Mouse (Mus musculus) C2C12 (cell line): ENCODE data around the gene Plcb4.

Source experiments
- CEBPB ChIP-seq: IDR thresholded peaks from one replicate; pipeline ENCODE4 v1.6.1; 2011; ENCODE audit warnings: low read depth, mild to moderate bottlenecking, control low read depth, moderate library complexity
- CTCF ChIP-seq: IDR thresholded peaks from one replicate; pipeline ENCODE4 v1.5.1; 2011; ENCODE audit not compliant: control insufficient read depth, insufficient read depth, insufficient read length
- MYOG ChIP-seq: IDR thresholded peaks from one replicate; pipeline ENCODE4 v1.6.1; 2011; ENCODE audit not compliant: control insufficient read depth, insufficient read length; ENCODE audit errors: extremely low read depth

DNA sequence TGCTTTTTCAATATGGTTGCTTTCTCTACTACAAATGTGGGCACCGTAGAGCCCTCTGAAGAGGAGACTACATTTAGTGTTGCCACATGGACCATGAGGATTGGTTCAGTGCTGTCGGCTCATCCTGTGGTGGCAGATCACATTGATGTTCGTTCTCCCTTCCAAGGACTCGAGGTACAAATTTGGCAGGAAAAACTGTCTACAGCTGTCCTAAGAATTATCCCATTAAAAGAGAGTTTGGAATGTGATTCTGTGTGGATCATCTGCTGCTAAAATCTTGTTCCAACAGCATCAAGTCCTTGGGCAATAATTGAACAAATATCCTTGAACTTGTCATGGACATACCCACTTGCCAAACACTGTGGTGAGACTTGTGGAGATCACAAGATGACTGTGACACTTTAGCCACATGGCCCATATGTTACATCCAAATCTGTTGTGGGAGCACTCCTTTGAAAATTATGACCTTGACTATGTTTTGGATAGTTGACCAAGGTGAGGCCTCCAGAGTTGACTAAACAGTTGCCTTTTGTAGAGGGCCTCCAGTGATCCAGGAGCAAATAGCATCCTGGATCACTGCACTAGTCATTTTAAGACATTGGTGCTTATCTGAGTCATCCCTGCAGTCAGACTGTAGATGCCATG, 117.4 kb downstream of the Plcb4 start:
- no peak for TF ChIP-seq CTCF
- no peak for TF ChIP-seq MYOG
- TF ChIP-seq CEBPB, result no peak
